Mouse (Mus musculus): ENCODE results near the gene Stap2. TPM values are rescaled to one million over a fixed set of nuclear protein-coding genes. Genes with fewer than 3 reads are reported as not detected.

Stap2 gene
- total RNA-seq, 2 experiments from 2014 or later = 2.6 to 3.1 TPM

- TF ChIP-seq CTCF (IDR thresholded peaks at IDR 0.05) = no peak
- Histone ChIP-seq H3K4me3 (peak overlapping the region; percentile 99), H3K27ac (peak overlapping the region; percentile 100)
- intact Hi-C loops (cut with DNase I) = loop anchor here (2.0 to 10.0 kb wide), 2 partner anchors 21 to 1241 kb away; partner anchors contain the start of gene Vav1
- peak; percentile 72 for DNase-seq
Observed at GRCm38 (mm10) chr17:56034040-56034725, 28.8 kb upstream of the Stap2 start.

GRCm38 (mm10) chr17:56032831-56033230, 27.4 kb upstream of the Stap2 start:
- DNase-seq = peak; percentile 24

GRCm38 (mm10) chr17:56032127-56032733, 26.8 kb upstream of the Stap2 start:
- intact Hi-C loops (cut with DNase I) = loop anchor here (10.0 kb wide), 1 partner anchor 1243 kb away; the partner anchor contains the start of gene Vav1
- Histone ChIP-seq H3K4me3 (no peak overlapping the region), H3K27ac (peak overlapping the region; percentile 43; the same call in 1 of the 2 replicates)
- no peak for TF ChIP-seq CTCF (IDR thresholded peaks at IDR 0.05)
- peak; percentile 25 for DNase-seq

More at GRCm38 (mm10) chr17:56032831-56033230, 27.4 kb upstream of the Stap2 start:
- intact Hi-C loops (cut with DNase I) = loop anchor here (10.0 kb wide), 1 partner anchor 1242 kb away; the partner anchor contains the start of gene Vav1
- no peak for TF ChIP-seq CTCF (IDR thresholded peaks at IDR 0.05)
- peak overlapping the region; percentile 5; the same call in 1 of the 2 replicates for H3K4me3 ChIP-seq
- H3K27ac ChIP-seq = peak overlapping the region; percentile 100

GRCm38 (mm10) chr17:56031431-56031830, 26.0 kb upstream of the Stap2 start:
- no peak overlapping the region for H3K4me3 ChIP-seq
- TF ChIP-seq CTCF (IDR thresholded peaks at IDR 0.05) = no peak
- DNase-seq = no peak
- H3K27ac ChIP-seq = peak overlapping the region; percentile 89
- intact Hi-C loops (cut with DNase I) = loop anchor here (10.0 kb wide), 1 partner anchor 1243 kb away; the partner anchor contains the start of gene Vav1

GRCm38 (mm10) chr17:56030919-56031318, 25.5 kb upstream of the Stap2 start:
- intact Hi-C loops (cut with DNase I) = loop anchor here (10.0 kb wide), 1 partner anchor 1244 kb away; the partner anchor contains the start of gene Vav1
- TF ChIP-seq CTCF (IDR thresholded peaks at IDR 0.05) = peak; percentile 16; the same call in 1 of the 2 replicates
- peak; percentile 67 for DNase-seq
- Histone ChIP-seq H3K27ac (peak overlapping the region; percentile 89), H3K4me3 (peak overlapping the region; percentile 11; the same call in 1 of the 2 replicates)

GRCm38 (mm10) chr17:56030238-56030870, 25.0 kb upstream of the Stap2 start:
- Histone ChIP-seq H3K27ac (peak overlapping the region; percentile 89), H3K4me3 (peak overlapping the region; percentile 11; the same call in 1 of the 2 replicates)
- DNase-seq = peak; percentile 17
- no peak for TF ChIP-seq CTCF (IDR thresholded peaks at IDR 0.05)
- intact Hi-C loops (cut with DNase I) = loop anchor here (10.0 kb wide), 1 partner anchor 1244 kb away; the partner anchor contains the start of gene Vav1

GRCm38 (mm10) chr17:56027801-56028441, 22.5 kb upstream of the Stap2 start:
- no peak for TF ChIP-seq CTCF (IDR thresholded peaks at IDR 0.05)
- peak overlapping the region; percentile 89 for H3K27ac ChIP-seq
- intact Hi-C loops (cut with DNase I) = no loop called here
- peak; percentile 86 for DNase-seq
- H3K4me3 ChIP-seq = no peak overlapping the region

GRCm38 (mm10) chr17:56026881-56027280, 21.5 kb upstream of the Stap2 start:
- no peak for DNase-seq
- peak overlapping the region; percentile 89 for H3K27ac ChIP-seq

GRCm38 (mm10) chr17:56026303-56026702, 20.9 kb upstream of the Stap2 start:
- no peak for DNase-seq
- H3K4me3 ChIP-seq = no peak overlapping the region
- intact Hi-C loops (cut with DNase I) = no loop called here
- peak overlapping the region; percentile 89 for H3K27ac ChIP-seq
- no peak for TF ChIP-seq CTCF (IDR thresholded peaks at IDR 0.05)

More at GRCm38 (mm10) chr17:56026881-56027280, 21.5 kb upstream of the Stap2 start:
- TF ChIP-seq CTCF (IDR thresholded peaks at IDR 0.05) = no peak
- intact Hi-C loops (cut with DNase I) = no loop called here
- no peak overlapping the region; the same call in 1 of the 2 replicates for H3K4me3 ChIP-seq

- no peak for DNase-seq
- Histone ChIP-seq H3K4me3 (no peak overlapping the region), H3K27ac (peak overlapping the region; percentile 89)
- intact Hi-C loops (cut with DNase I) = no loop called here
- no peak for TF ChIP-seq CTCF (IDR thresholded peaks at IDR 0.05)
Observed at GRCm38 (mm10) chr17:56024931-56025330, 19.5 kb upstream of the Stap2 start.

GRCm38 (mm10) chr17:56024476-56024875, 19.1 kb upstream of the Stap2 start:
- no peak for TF ChIP-seq CTCF (IDR thresholded peaks at IDR 0.05)
- peak; percentile 34 for DNase-seq
- intact Hi-C loops (cut with DNase I) = no loop called here
- Histone ChIP-seq H3K4me3 (no peak overlapping the region), H3K27ac (peak overlapping the region; percentile 89)

GRCm38 (mm10) chr17:56023386-56023785, 18.0 kb upstream of the Stap2 start:
- DNase-seq = peak; percentile 29
- TF ChIP-seq CTCF (IDR thresholded peaks at IDR 0.05) = no peak
- intact Hi-C loops (cut with DNase I) = no loop called here
- Histone ChIP-seq H3K4me3 (no peak overlapping the region), H3K27ac (peak overlapping the region; percentile 89)

Measured in gastrocnemius, adult 2 months (tissue).